Mouse (Mus musculus) lung, embryonic 16.5 days (tissue): ENCODE results near the gene Srsf9. TPM values are rescaled to one million over a fixed set of nuclear protein-coding genes. Genes with fewer than 3 reads are reported as not detected.

Experiments
- ATAC-seq: fragments of 200-750 bp; cut with Nextera tagmentation; 2 replicates; pipeline ENCODE4 v1.8.0; 2017; ENCODE audit warnings: low read depth, mild to moderate bottlenecking, moderate library complexity
- H3K27ac ChIP-seq: fragments of 300-500 bp; sonication (generic); 2 replicates; pipeline ENCODE4 v1.5.1; 2014; ENCODE audit warnings: mild to moderate bottlenecking, control low read depth, low read length
- H3K27me3 ChIP-seq: fragments of 300-500 bp; sonication (generic); 2 replicates; pipeline ENCODE4 v1.6.1; 2014; ENCODE audit warnings: low read depth, low read length, mixed read lengths; ENCODE audit not compliant: control insufficient read depth, insufficient read depth
- H3K36me3 ChIP-seq: fragments of 300-500 bp; sonication (generic); 2 replicates; pipeline ENCODE4 v1.6.1; 2014; ENCODE audit warnings: low read length; ENCODE audit not compliant: control insufficient read depth, insufficient read depth
- H3K4me1 ChIP-seq: fragments of 300-500 bp; sonication (generic); replicated peaks from 2 replicates; pipeline ENCODE4 v1.6.1; 2014; ENCODE audit warnings: low read length, mixed read lengths; ENCODE audit not compliant: control insufficient read depth, insufficient read depth
- H3K4me2 ChIP-seq: fragments of 300-500 bp; sonication (generic); 2 replicates; pipeline ENCODE4 v1.6.1; 2014; ENCODE audit warnings: low read depth, low read length, control low read depth
- H3K4me3 ChIP-seq: fragments of 300-500 bp; sonication (generic); 2 replicates; pipeline ENCODE4 v1.5.1; 2014; ENCODE audit warnings: mild to moderate bottlenecking, low read length, control low read depth
- H3K9ac ChIP-seq: fragments of 300-500 bp; sonication (generic); 2 replicates; pipeline ENCODE4 v1.6.1; 2014; ENCODE audit warnings: low read length, control low read depth
- H3K9me3 ChIP-seq: fragments of 300-500 bp; sonication (generic); 2 replicates; pipeline ENCODE4 v1.6.1; 2016; ENCODE audit warnings: low read length; ENCODE audit not compliant: control insufficient read depth
- WGBS: fragments of 180-500 bp; shearing (Covaris S2); extraction: QIAGEN DNeasy Blood & Tissue Kit; methylation state at CpG from one replicate; pipeline ENCODE4 v1.1.7; 2014; 5-methylcytosine and 5-hydroxymethylcytosine counted together
- polyA plus RNA-seq: library from polyadenylated mRNA; unstranded; fragments of >200 nt; fragmentation: Nextera tagmentation; extraction: Ambion mirVana; gene quantifications from 2 replicates; pipeline ENCODE4 v1.2.1, GENCODE M21; 2015

The Srsf9 gene
- polyA plus RNA-seq = 157 and 223 TPM in 2 replicates

DNA sequence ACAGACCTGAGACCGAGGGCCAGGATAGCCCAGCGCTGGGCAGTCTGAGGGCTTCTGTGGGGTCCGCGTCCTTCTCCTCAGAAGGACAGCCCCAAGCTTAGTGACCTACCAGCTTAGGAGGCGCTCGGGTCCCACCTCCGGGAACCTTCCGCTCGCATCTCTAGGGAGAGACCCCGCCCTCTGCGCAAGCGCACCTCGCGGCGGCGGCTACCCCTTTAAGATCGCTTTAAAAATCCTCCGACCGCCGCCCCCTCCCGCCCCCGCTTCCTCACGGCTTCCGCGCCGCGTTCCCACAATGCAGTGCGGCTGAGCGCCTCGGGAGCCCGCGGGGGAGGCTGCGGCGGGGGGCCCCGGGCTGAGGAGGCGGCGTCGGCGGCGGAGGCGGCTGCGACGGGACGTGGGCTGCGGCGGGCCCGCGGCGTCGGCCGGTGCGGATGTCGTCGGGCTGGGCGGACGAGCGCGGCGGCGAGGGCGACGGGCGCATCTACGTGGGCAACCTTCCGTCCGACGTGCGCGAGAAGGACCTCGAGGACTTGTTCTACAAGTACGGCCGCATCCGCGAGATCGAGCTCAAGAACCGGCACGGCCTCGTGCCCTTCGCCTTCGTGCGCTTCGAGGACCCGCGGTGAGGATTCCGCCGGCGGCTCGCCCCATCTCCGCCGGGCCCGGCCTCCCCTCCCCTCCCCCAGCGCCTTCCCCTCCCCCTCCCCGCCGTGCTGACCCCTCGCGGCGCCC, at the start of gene Srsf9:
Gene Srsf9, plus strand, starts transcription at position 303 of the 735 bp plus-strand sequence.
- peak within 1 kb of the TSS; percentile 94 for H3K9ac ChIP-seq
- H3K27me3 ChIP-seq = no peaks in the 10 kb centered on the region
- no peaks in the 10 kb centered on the region for H3K9me3 ChIP-seq
- H3K4me3 ChIP-seq = peak within 1 kb of the TSS; percentile 90
- ATAC-seq = peak; percentile 96
- peaks cover 7% of the 10 kb centered on the region for H3K36me3 ChIP-seq
- peak within 1 kb of the TSS; percentile 86 for H3K27ac ChIP-seq
- H3K4me1 ChIP-seq = peaks cover 16% of the 10 kb centered on the region
- peak within 1 kb of the TSS; percentile 72 for H3K4me2 ChIP-seq
- 0% methylated on average over 85 of the region's 97 CpGs for WGBS

GRCm38 (mm10) chr5:115278053-115278452, 48.9 kb upstream of the Srsf9 start:
- no peaks in the 10 kb centered on the region for H3K27me3 ChIP-seq
- no peak overlapping the region for H3K4me2 ChIP-seq
- 76% methylated on average over 1 of the region's 1 CpGs for WGBS
- no peaks in the 10 kb centered on the region for H3K36me3 ChIP-seq
- no peak for ATAC-seq
- H3K9ac ChIP-seq = no peak overlapping the region
- no peak overlapping the region for H3K27ac ChIP-seq
- H3K9me3 ChIP-seq = no peaks in the 10 kb centered on the region
- no peak overlapping the region for H3K4me3 ChIP-seq
- H3K4me1 ChIP-seq = peaks cover 8% of the 10 kb centered on the region

DNA sequence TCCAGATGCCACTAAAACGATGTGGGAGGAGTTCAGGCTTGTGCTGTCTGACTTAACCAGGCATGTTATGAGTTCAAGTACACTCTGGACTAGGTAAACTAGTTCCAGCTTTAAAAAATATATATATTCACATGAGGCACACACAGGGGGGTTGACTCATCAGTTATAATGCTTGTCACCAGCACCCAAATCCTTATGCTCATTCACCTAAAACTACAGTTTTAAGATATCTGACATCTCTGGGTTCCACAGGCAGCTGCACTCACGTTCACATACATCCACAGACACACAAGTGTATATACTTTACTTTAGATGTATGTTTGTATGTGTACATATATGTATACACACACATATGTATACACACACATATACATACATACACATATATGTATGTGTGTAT, 48.2 kb upstream of the Srsf9 start:
- peaks cover 6% of the 10 kb centered on the region for H3K4me1 ChIP-seq
- H3K4me3 ChIP-seq = no peak overlapping the region
- H3K27ac ChIP-seq = no peak overlapping the region
- H3K27me3 ChIP-seq = no peaks in the 10 kb centered on the region
- no peak for ATAC-seq
- H3K4me2 ChIP-seq = no peak overlapping the region
- 49% methylated on average over 2 of the region's 2 CpGs for WGBS
- H3K9me3 ChIP-seq = no peaks in the 10 kb centered on the region
- H3K9ac ChIP-seq = no peak overlapping the region
- no peaks in the 10 kb centered on the region for H3K36me3 ChIP-seq

DNA sequence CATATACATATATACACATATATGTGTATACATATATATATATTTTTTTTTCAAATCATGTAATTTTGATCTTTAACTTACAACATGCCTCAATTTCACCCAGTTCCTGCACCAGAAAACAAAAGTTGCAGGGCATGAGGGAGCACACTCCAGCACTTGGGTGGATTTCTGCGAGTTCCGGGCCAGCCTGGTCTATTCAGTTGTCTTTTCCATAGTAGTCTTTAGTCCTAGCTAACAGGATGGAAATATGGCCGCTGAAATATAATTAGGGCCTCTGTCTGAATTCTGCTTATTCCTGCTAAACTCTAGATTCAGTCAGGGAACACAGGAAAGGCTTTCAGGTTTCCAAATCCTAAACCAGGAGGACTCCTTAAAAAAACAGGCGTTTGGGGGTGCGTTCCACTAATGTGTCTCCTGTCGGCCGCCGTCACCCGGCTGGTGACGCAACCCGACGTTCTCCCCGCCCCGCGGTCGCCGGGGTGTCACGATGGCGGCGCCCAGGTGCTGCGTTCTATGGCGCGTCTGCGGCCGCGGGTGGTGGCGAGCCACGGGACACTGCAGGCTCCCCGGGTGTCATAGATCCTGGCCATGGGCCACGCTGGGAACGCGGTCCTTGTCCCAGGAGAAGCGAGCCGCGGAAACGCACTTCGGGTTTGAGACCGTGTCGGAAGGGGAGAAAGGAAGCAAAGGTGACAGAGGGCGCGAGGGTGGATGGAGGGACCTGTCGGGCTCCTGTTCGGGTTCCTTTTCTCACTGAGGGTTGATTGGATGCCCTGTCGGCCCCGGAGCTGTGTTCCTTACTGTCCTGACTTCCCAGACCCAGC, 47.5 kb upstream of the Srsf9 start, which contains the start of gene Coq5:
Gene Coq5, plus strand, starts transcription at position 441 of the 824 bp plus-strand sequence.
- peaks cover 4% of the 10 kb centered on the region for H3K36me3 ChIP-seq
- 3% methylated on average over 45 of the region's 45 CpGs for WGBS
- no peaks in the 10 kb centered on the region for H3K27me3 ChIP-seq
- peak within 1 kb of the TSS; percentile 87 for H3K4me3 ChIP-seq
- ATAC-seq = peak; percentile 86
- H3K9ac ChIP-seq = peak within 1 kb of the TSS; percentile 81
- H3K9me3 ChIP-seq = no peaks in the 10 kb centered on the region
- no peak within 1 kb of the TSS for H3K27ac ChIP-seq
- H3K4me1 ChIP-seq = peaks cover 6% of the 10 kb centered on the region
- H3K4me2 ChIP-seq = peak within 1 kb of the TSS; percentile 82

GRCm38 (mm10) chr5:115280050-115280687, 46.8 kb upstream of the Srsf9 start:
- Histone ChIP-seq H3K4me1 (peaks cover 6% of the 10 kb centered on the region), H3K9me3 (no peaks in the 10 kb centered on the region), H3K4me3 (peak overlapping the region; percentile 87), H3K9ac (peak overlapping the region; percentile 81), H3K4me2 (peak overlapping the region; percentile 82), H3K27me3 (no peaks in the 10 kb centered on the region), H3K36me3 (peaks cover 8% of the 10 kb centered on the region), H3K27ac (no peak overlapping the region)
- WGBS = 2% methylated on average over 17 of the region's 17 CpGs
- ATAC-seq = peak; percentile 39

GRCm38 (mm10) chr5:115284735-115285134, 42.2 kb upstream of the Srsf9 start:
- no peak overlapping the region for H3K27ac ChIP-seq
- H3K9me3 ChIP-seq = no peaks in the 10 kb centered on the region
- H3K36me3 ChIP-seq = peaks cover 10% of the 10 kb centered on the region
- H3K4me3 ChIP-seq = no peak overlapping the region
- H3K9ac ChIP-seq = no peak overlapping the region
- no peak overlapping the region for H3K4me2 ChIP-seq
- H3K4me1 ChIP-seq = peaks cover 4% of the 10 kb centered on the region
- 85% methylated on average over 3 of the region's 3 CpGs for WGBS
- ATAC-seq = no peak
- no peaks in the 10 kb centered on the region for H3K27me3 ChIP-seq

- no peak for ATAC-seq
- H3K4me2 ChIP-seq = no peak overlapping the region
- H3K27ac ChIP-seq = no peak overlapping the region
- 88% methylated on average over 8 of the region's 8 CpGs for WGBS
- H3K9ac ChIP-seq = no peak overlapping the region
- peaks cover 12% of the 10 kb centered on the region for H3K4me1 ChIP-seq
- H3K36me3 ChIP-seq = peaks cover 17% of the 10 kb centered on the region
- no peaks in the 10 kb centered on the region for H3K27me3 ChIP-seq
- no peak overlapping the region for H3K4me3 ChIP-seq
- H3K9me3 ChIP-seq = no peaks in the 10 kb centered on the region
Observed at GRCm38 (mm10) chr5:115294173-115294572, 32.8 kb upstream of the Srsf9 start.

GRCm38 (mm10) chr5:115296347-115296746, 30.6 kb upstream of the Srsf9 start:
- no peak overlapping the region for H3K4me2 ChIP-seq
- H3K4me3 ChIP-seq = no peak overlapping the region
- H3K27me3 ChIP-seq = no peaks in the 10 kb centered on the region
- 0 out of 2 replicates have a peak overlapping the region, but pooled peaks have one; percentile 2 for H3K27ac ChIP-seq
- H3K9ac ChIP-seq = no peak overlapping the region
- no peak for ATAC-seq
- no peaks in the 10 kb centered on the region for H3K9me3 ChIP-seq
- H3K36me3 ChIP-seq = peaks cover 17% of the 10 kb centered on the region
- 66% methylated on average over 10 of the region's 10 CpGs for WGBS
- peaks cover 15% of the 10 kb centered on the region for H3K4me1 ChIP-seq
